Mouse (Mus musculus) stomach, postnatal 0 days (tissue): ENCODE results near the gene Tnfrsf1b.

Source experiments
- CTCF ChIP-seq: IDR thresholded peaks from 2 replicates; pipeline ENCODE4 v1.5.1; 2016; ENCODE audit warnings: antibody characterized with exemption, low read depth, mild to moderate bottlenecking, moderate library complexity
- EP300 ChIP-seq: optimal IDR thresholded peaks from 2 replicates; pipeline ENCODE3; 2016; ENCODE audit warnings: antibody characterized with exemption

DNA sequence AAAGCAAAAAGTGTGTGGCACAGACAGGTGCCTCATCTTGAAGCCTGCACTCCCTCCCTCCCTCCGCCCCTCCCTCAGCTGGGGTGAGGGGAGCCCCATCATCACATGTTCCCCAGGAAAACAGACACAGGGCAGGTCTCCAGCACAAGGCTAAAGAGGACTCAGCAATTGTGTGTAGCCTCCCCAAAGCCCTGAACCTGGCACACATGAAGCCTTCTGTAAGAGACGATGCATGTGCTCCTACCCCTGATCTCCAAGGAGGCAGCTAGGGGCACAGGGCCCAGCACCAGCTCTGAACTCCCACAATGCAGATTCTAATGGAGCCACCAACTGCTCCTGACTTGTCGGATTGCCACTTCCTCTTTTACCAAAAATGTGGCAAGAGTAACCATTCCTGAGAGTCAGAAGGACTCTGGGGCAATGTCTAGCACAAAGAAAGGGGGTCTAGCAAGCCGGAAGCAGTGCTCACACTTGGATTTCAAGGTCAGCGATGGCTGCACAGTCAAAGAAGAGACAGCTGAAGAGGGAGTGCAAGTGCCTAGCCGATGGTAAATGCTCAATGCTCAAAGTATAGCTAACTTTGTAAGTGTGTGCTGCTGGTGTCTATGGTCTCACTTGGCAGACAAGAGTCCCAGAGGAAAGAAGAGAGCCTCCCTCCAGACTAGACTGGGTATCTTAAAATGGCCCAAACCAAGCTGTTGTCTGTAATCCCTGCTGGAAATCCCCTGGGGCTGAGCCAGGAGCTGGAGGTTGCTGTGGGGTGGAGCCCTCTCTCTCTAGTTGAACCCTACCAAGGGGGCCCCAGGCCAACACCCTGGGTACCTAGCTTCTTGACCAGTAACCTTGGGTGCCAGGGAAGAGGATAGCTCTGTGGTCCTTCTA, 29.9 kb upstream of the Tnfrsf1b start:
- TF ChIP-seq CTCF (no peak), EP300 (no peak)
